Mouse (Mus musculus) megakaryocyte progenitor cell, adult 5-6 weeks (primary cell): Measurements from ENCODE around the gene Tex10. TPM values are rescaled to one million over a fixed set of nuclear protein-coding genes. Genes with fewer than 3 reads are reported as not detected.

Experiments
- ATAC-seq: replicated peaks from 2 replicates; pipeline ENCODE4 v1.8.0; 2016; ENCODE audit warnings: mild to moderate bottlenecking, moderate TSS enrichment, inconsistent platforms; ENCODE audit not compliant: poor library complexity
- total RNA-seq, 2 experiments: library from RNA; stranded (forward) in 1 of 2; stranded (reverse) in 1 of 2; fragments of 157-497, 149-512 nt in 1 of 2; fragments of 200-1000 nt in 1 of 2; gene quantifications; 2 replicates each; pipeline versions ENCODE4 v1.2.3 to v1.2.4; 2015 to 2017

The Tex10 gene
- total RNA-seq (2015) (63.1 and 80.1 TPM in 2 replicates), total RNA-seq (2017) (41.7 and 58.1 TPM in 2 replicates)

GRCm38 (mm10) chr4:48472792-48473650, at the start of gene Tex10:
Gene Tex10, minus strand, starts transcription at chr4:48473459.
- peak; percentile 91 for ATAC-seq

- no peak for ATAC-seq
Measured at GRCm38 (mm10) chr4:48510861-48511260, 37.6 kb upstream of the Tex10 start.

- no peak for ATAC-seq
Measured at GRCm38 (mm10) chr4:48492510-48492909, 19.3 kb upstream of the Tex10 start.

- ATAC-seq: no peak
Measured at GRCm38 (mm10) chr4:48491290-48491743, 18.1 kb upstream of the Tex10 start.

GRCm38 (mm10) chr4:48488916-48489315, 15.7 kb upstream of the Tex10 start:
- no peak for ATAC-seq

GRCm38 (mm10) chr4:48481287-48481686, 8.0 kb upstream of the Tex10 start:
- peak; percentile 99 for ATAC-seq

GRCm38 (mm10) chr4:48473651-48474011, 372 bp upstream of the Tex10 start:
- ATAC-seq: no peak

- ATAC-seq: peak; percentile 49
Measured at GRCm38 (mm10) chr4:48472052-48472791, 1.0 kb downstream of the Tex10 start.

- no peak for ATAC-seq
Measured at GRCm38 (mm10) chr4:48470977-48471376, 2.3 kb downstream of the Tex10 start.

GRCm38 (mm10) chr4:48461060-48461459, 12.2 kb downstream of the Tex10 start:
- ATAC-seq: no peak

GRCm38 (mm10) chr4:48458436-48458835, 14.8 kb downstream of the Tex10 start:
- ATAC-seq: no peak

GRCm38 (mm10) chr4:48454106-48454773, 19.0 kb downstream of the Tex10 start:
- ATAC-seq: no peak

GRCm38 (mm10) chr4:48428054-48428453, 45.2 kb downstream of the Tex10 start:
- no peak for ATAC-seq

- no peak for ATAC-seq
Measured at GRCm38 (mm10) chr4:48427413-48427812, 45.8 kb downstream of the Tex10 start.

- no peak for ATAC-seq
Measured at GRCm38 (mm10) chr4:48423738-48424137, 49.5 kb downstream of the Tex10 start.

GRCm38 (mm10) chr4:48422633-48423032, 50.6 kb downstream of the Tex10 start:
- no peak for ATAC-seq

- ATAC-seq: peak; percentile 84
Measured at GRCm38 (mm10) chr4:48418831-48419468, 54.3 kb downstream of the Tex10 start.

- no peak for ATAC-seq
Measured at GRCm38 (mm10) chr4:48415838-48416335, 57.4 kb downstream of the Tex10 start.

GRCm38 (mm10) chr4:48413473-48413872, 59.8 kb downstream of the Tex10 start:
- ATAC-seq: peak; percentile 71

- peak; percentile 96 for ATAC-seq
Measured at GRCm38 (mm10) chr4:48407350-48408039, 65.8 kb downstream of the Tex10 start.
